Mouse (Mus musculus): Measurements from ENCODE around the gene Unc119b. TPM values are rescaled to one million over a fixed set of nuclear protein-coding genes. Genes with fewer than 3 reads are reported as not detected.

Gene Unc119b
- polyA plus RNA-seq, 2 experiments, result 5.6 to 6.2 TPM

- H3K4me2 ChIP-seq (ENCODE audit: low read depth), result no peak overlapping the region
- no peaks in the 10 kb centered on the region for H3K4me1 ChIP-seq (replicated peaks; ENCODE audit: control insufficient read depth in 2 of 2, insufficient read depth in 2 of 2, low read length in 1 of 2)
- no peaks in the 10 kb centered on the region for H3K9me3 ChIP-seq (ENCODE audit: control insufficient read depth, low read length)
- no peaks in the 10 kb centered on the region for H3K27me3 ChIP-seq (ENCODE audit: control insufficient read depth, insufficient read depth, low read length)
- no peak for DNase-seq (ENCODE audit: low read depth in 3 of 3, low spot score in 3 of 3)
- H3K9ac ChIP-seq (replicated peaks), result no peak overlapping the region
- no peak overlapping the region for H3K4me3 ChIP-seq (ENCODE audit: insufficient read depth in 1 of 2, low read depth in 2 of 2, low read length in 2 of 2)
- peaks cover 13% of the 10 kb centered on the region for H3K36me3 ChIP-seq (replicated peaks; ENCODE audit: control insufficient read depth, insufficient read depth, low read depth)
- TF ChIP-seq CTCF (IDR thresholded peaks at IDR 0.05; ENCODE audit: low read depth) (no peak), EP300 (IDR thresholded peaks at IDR 0.05; ENCODE audit: low read depth) (no peak)
- 75% methylated on average over 2 of the region's 2 CpGs for WGBS (ENCODE audit: insufficient replicate concordance)
- no peak for ATAC-seq (ENCODE audit: insufficient read depth)
- no peak overlapping the region for H3K27ac ChIP-seq
Observed at GRCm38 (mm10) chr5:115102231-115102630, 32.5 kb downstream of the Unc119b start.

- DNase-seq (ENCODE audit: low read depth in 3 of 3, low spot score in 3 of 3) (no peak), ATAC-seq (ENCODE audit: insufficient read depth) (no peak)
- H3K4me3 ChIP-seq (ENCODE audit: insufficient read depth in 1 of 2, low read depth in 2 of 2, low read length in 2 of 2), result no peak overlapping the region
- no peaks in the 10 kb centered on the region for H3K4me1 ChIP-seq (replicated peaks; ENCODE audit: control insufficient read depth in 2 of 2, insufficient read depth in 2 of 2, low read length in 1 of 2)
- H3K27me3 ChIP-seq (ENCODE audit: control insufficient read depth, insufficient read depth, low read length), result no peaks in the 10 kb centered on the region
- no peak overlapping the region for H3K9ac ChIP-seq (replicated peaks)
- H3K36me3 ChIP-seq (replicated peaks; ENCODE audit: control insufficient read depth, insufficient read depth, low read depth), result peaks cover 30% of the 10 kb centered on the region
- H3K9me3 ChIP-seq (ENCODE audit: control insufficient read depth, low read length), result no peaks in the 10 kb centered on the region
- H3K4me2 ChIP-seq (ENCODE audit: low read depth), result no peak overlapping the region
- no peak overlapping the region for H3K27ac ChIP-seq
- 83% methylated on average over 6 of the region's 6 CpGs for WGBS (ENCODE audit: insufficient replicate concordance)
- TF ChIP-seq CTCF (IDR thresholded peaks at IDR 0.05; ENCODE audit: low read depth) (no peak), EP300 (IDR thresholded peaks at IDR 0.05; ENCODE audit: low read depth) (no peak)
Observed at GRCm38 (mm10) chr5:115100473-115100872, 34.3 kb downstream of the Unc119b start.

- no peaks in the 10 kb centered on the region for H3K9me3 ChIP-seq (ENCODE audit: control insufficient read depth, low read length)
- H3K9ac ChIP-seq (replicated peaks), result no peak overlapping the region
- no peak overlapping the region for H3K4me3 ChIP-seq (ENCODE audit: insufficient read depth in 1 of 2, low read depth in 2 of 2, low read length in 2 of 2)
- no peak overlapping the region for H3K4me2 ChIP-seq (ENCODE audit: low read depth)
- ATAC-seq (ENCODE audit: insufficient read depth), result no peak
- WGBS (ENCODE audit: insufficient replicate concordance), result 74% methylated on average over 9 of the region's 9 CpGs
- no peak overlapping the region for H3K27ac ChIP-seq
- DNase-seq (ENCODE audit: low read depth in 3 of 3, low spot score in 3 of 3), result no peak
- no peak for TF ChIP-seq CTCF (IDR thresholded peaks at IDR 0.05; ENCODE audit: low read depth)
- no peaks in the 10 kb centered on the region for H3K27me3 ChIP-seq (ENCODE audit: control insufficient read depth, insufficient read depth, low read length)
- H3K4me1 ChIP-seq (replicated peaks; ENCODE audit: control insufficient read depth in 2 of 2, insufficient read depth in 2 of 2, low read length in 1 of 2), result no peaks in the 10 kb centered on the region
- H3K36me3 ChIP-seq (replicated peaks; ENCODE audit: control insufficient read depth, insufficient read depth, low read depth), result peaks cover 35% of the 10 kb centered on the region
Observed at GRCm38 (mm10) chr5:115099991-115100390, 34.8 kb downstream of the Unc119b start.

GRCm38 (mm10) chr5:115099530-115099929 is 35.2 kb downstream of the Unc119b start:
- WGBS (ENCODE audit: insufficient replicate concordance), result 70% methylated on average over 5 of the region's 5 CpGs
- H3K9me3 ChIP-seq (ENCODE audit: control insufficient read depth, low read length), result no peaks in the 10 kb centered on the region
- no peak for DNase-seq (ENCODE audit: low read depth in 3 of 3, low spot score in 3 of 3)
- H3K27me3 ChIP-seq (ENCODE audit: control insufficient read depth, insufficient read depth, low read length), result no peaks in the 10 kb centered on the region
- TF ChIP-seq CTCF (IDR thresholded peaks at IDR 0.05; ENCODE audit: low read depth) (no peak), EP300 (IDR thresholded peaks at IDR 0.05; ENCODE audit: low read depth) (no peak)
- no peak overlapping the region for H3K9ac ChIP-seq (replicated peaks)
- H3K4me2 ChIP-seq (ENCODE audit: low read depth), result no peak overlapping the region
- H3K27ac ChIP-seq, result no peak overlapping the region
- H3K4me3 ChIP-seq (ENCODE audit: insufficient read depth in 1 of 2, low read depth in 2 of 2, low read length in 2 of 2), result no peak overlapping the region
- ATAC-seq (ENCODE audit: insufficient read depth), result no peak
- H3K36me3 ChIP-seq (replicated peaks; ENCODE audit: control insufficient read depth, insufficient read depth, low read depth), result peaks cover 40% of the 10 kb centered on the region
- no peaks in the 10 kb centered on the region for H3K4me1 ChIP-seq (replicated peaks; ENCODE audit: control insufficient read depth in 2 of 2, insufficient read depth in 2 of 2, low read length in 1 of 2)

GRCm38 (mm10) chr5:115098195-115098594 is 36.6 kb downstream of the Unc119b start, which contains the start of gene Gm10401:
Gm10401 (minus strand) TSS chr5:115098295.
- Histone ChIP-seq H3K27ac (no peak within 1 kb of the TSS), H3K27me3 (ENCODE audit: control insufficient read depth, insufficient read depth, low read length) (no peaks in the 10 kb centered on the region), H3K36me3 (replicated peaks; ENCODE audit: control insufficient read depth, insufficient read depth, low read depth) (peaks cover 42% of the 10 kb centered on the region), H3K9ac (replicated peaks) (no peak within 1 kb of the TSS), H3K9me3 (ENCODE audit: control insufficient read depth, low read length) (no peaks in the 10 kb centered on the region), H3K4me2 (ENCODE audit: low read depth) (no peak within 1 kb of the TSS), H3K4me1 (replicated peaks; ENCODE audit: control insufficient read depth in 2 of 2, insufficient read depth in 2 of 2, low read length in 1 of 2) (no peaks in the 10 kb centered on the region), H3K4me3 (ENCODE audit: insufficient read depth in 1 of 2, low read depth in 2 of 2, low read length in 2 of 2) (no peak within 1 kb of the TSS)
- no peak for ATAC-seq (ENCODE audit: insufficient read depth)
- WGBS (ENCODE audit: insufficient replicate concordance), result 91% methylated on average over 8 of the region's 8 CpGs
- TF ChIP-seq CTCF (IDR thresholded peaks at IDR 0.05; ENCODE audit: low read depth), result no peak
- no peak for TF ChIP-seq EP300 (IDR thresholded peaks at IDR 0.05; ENCODE audit: low read depth)
- no peak for DNase-seq (ENCODE audit: low read depth in 3 of 3, low spot score in 3 of 3)

All from liver, embryonic 14.5 days (tissue).